Mouse (Mus musculus) E14TG2a.4 (cell line): ENCODE results near the gene Nid1.
"Not testable (repeated sequence)": the region's sequence is repeated elsewhere in the genome, so short reads cannot be mapped to it uniquely, and the experiment has no call there.

Source experiments
- H3K27me3 ChIP-seq: 2 replicates; pipeline ENCODE4 v1.6.1; 2014; ENCODE audit warnings: low read length, control low read depth; ENCODE audit not compliant: insufficient read depth
- H3K36me3 ChIP-seq: 2 replicates; pipeline ENCODE4 v1.6.1; 2014; ENCODE audit warnings: low read length, control low read depth; ENCODE audit not compliant: insufficient read depth
- H3K4me1 ChIP-seq: replicated peaks from 2 replicates; pipeline ENCODE4 v1.6.1; 2014; ENCODE audit warnings: low read depth, low read length, control low read depth
- H3K4me3 ChIP-seq: replicated peaks from 2 replicates; pipeline ENCODE4 v1.5.1; 2014; ENCODE audit warnings: mild to moderate bottlenecking, low read length
- H3K9me3 ChIP-seq: 2 replicates; pipeline ENCODE4 v1.6.1; 2014; ENCODE audit warnings: low read length, control low read depth
- CTCF ChIP-seq: conservative IDR thresholded peaks from 2 replicates; pipeline ENCODE4 v1.5.1; 2014; ENCODE audit warnings: low read length
- NANOG ChIP-seq: IDR thresholded peaks from 2 replicates; pipeline ENCODE4 v1.6.1; 2014; ENCODE audit warnings: borderline replicate concordance, low read length, mixed read lengths
- POU5F1 ChIP-seq: IDR thresholded peaks from 2 replicates; pipeline ENCODE4 v1.6.1; 2014; ENCODE audit warnings: low read length, borderline replicate concordance

The Nid1 gene

DNA sequence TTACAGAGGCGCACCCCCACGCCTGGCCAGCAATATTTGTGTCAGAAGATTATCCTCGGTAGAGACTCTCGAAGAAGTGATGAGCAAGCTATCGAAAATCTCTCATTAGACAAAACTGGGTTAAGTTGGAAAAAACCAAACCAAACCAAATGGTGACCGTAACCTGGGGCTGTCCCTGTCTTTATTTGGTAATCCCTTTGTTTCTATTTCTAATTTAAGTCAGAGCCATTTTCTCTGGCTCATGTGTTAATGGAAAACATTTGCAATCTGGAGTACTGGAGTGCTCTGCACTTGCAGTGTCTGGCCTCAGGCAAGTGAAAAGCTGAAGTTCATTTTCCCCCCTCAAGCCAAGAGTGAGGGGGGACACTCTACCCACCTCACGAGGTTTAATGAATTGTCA, 16.9 kb downstream of the Nid1 start:
- 0 out of 2 replicates have a peak, but pooled peaks have one; percentile 34 for TF ChIP-seq NANOG
- not testable (repeated sequence) for H3K4me3 ChIP-seq, H3K36me3 ChIP-seq, H3K27me3 ChIP-seq
- H3K4me1 ChIP-seq: peaks cover 42% of the 10 kb centered on the region
- peaks cover 15% of the 10 kb centered on the region for H3K9me3 ChIP-seq

DNA sequence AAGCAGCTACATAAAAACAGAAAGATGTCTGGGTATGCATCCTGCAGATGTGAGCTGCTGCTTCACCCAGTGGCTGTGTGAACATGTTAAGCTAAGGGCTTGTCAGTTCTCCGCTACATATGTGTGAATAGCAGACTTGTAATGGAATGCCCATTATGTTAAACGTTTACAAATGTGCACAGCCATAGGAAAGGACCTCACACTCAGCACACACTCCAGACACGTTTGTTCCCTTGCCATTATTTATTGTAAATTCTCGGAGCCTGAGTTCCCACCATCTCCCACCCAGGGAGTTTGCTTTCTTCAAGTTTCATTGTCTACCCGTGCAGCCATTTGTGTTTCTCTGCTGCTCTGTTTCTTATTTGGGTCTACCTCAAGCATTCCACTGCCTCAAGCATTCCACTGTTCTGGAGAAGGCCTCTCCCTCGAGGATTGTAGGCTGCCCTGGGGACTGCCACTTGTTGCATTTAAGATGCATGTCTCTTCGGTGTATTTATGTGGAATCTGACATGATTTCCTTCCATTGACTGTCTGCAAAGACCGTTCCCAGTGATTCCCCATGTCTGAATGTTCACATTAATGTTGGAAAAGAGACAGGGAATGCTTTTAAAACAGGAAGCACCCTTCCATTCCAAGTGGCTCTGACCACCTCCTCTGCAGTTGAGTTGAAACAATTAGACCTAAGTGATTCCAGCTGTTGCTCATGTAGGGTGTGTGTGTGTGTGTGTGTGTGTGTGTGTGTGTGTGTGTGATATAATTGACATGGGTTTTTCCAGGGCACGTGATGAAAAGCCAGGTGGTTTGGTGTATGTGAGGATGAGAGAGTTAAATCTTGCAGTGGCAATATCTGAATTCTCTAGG, 18.5 kb downstream of the Nid1 start:
- peaks cover 15% of the 10 kb centered on the region for H3K9me3 ChIP-seq
- not testable (repeated sequence) for H3K36me3 ChIP-seq, H3K27me3 ChIP-seq, H3K4me3 ChIP-seq
- H3K4me1 ChIP-seq: peaks cover 51% of the 10 kb centered on the region

DNA sequence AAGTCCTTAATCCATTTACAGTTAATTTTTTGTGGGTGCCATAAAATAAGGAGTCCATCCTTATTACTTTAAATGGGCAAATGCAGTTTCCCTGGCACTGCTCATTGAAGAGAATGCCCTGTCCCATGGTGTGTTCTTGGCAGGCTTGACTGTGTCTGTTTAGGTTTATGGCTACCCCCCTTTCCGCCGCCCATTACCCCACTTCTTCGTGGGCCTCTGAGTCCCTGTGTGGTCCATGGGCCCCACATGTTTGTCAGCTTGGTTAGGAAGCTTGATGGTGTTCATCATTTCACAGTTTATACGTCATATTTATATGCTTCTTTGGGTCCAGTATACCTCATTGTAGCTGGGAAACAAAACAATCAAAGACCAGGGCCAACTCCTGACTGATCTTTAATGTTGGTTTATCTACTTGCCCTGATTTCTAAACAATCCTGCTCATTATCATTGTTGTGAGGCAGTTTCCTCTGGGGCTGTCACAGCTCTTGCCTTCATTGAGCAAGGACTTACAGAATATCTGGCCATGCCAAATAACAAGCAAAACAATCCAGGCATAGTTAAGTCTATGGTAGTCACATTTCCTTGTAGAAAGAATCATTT, 20.9 kb downstream of the Nid1 start:
- H3K9me3 ChIP-seq: peaks cover 15% of the 10 kb centered on the region
- H3K27me3 ChIP-seq: no peaks in the 10 kb centered on the region
- no peak overlapping the region for H3K4me3 ChIP-seq
- H3K36me3 ChIP-seq: peaks cover 7% of the 10 kb centered on the region; the same call in 1 of the 2 replicates
- peaks cover 69% of the 10 kb centered on the region for H3K4me1 ChIP-seq
- no peak for TF ChIP-seq POU5F1

DNA sequence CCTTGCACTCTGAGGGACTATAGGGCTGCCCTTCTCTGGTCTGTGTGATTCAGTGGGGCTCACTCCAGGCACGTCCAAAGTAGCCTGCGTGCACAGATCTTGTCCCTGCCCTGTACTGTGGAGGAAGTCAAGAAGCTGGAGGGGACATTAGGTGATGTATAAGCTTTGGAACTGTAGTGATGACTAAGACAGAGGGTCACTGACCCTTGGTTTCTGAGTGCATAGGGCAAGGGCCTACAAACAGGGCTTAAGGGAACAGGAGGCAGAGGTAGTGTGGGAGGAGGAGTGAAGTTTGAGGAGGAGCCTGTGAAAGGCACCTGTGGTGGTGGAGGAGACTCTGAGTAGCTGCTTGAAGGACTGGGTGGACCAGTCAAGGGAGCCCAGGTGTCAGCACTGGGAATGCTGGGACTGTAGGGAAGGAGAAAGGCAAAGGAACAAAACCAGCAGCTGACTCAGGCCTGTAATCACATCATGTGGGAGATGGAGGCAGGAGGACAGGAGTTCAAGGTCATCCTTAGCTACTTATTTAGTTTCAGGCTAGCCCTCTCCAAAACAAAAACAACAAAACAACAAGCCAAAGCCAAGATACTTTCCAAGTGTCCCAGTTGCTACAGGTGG, 23.3 kb downstream of the Nid1 start:
- no peak for TF ChIP-seq CTCF
- TF ChIP-seq POU5F1: no peak
- TF ChIP-seq NANOG: no peak
- no peaks in the 10 kb centered on the region for H3K27me3 ChIP-seq
- H3K9me3 ChIP-seq: no peaks in the 10 kb centered on the region
- peaks cover 78% of the 10 kb centered on the region for H3K4me1 ChIP-seq
- peak overlapping the region; percentile 26 for H3K4me3 ChIP-seq
- peaks cover 23% of the 10 kb centered on the region for H3K36me3 ChIP-seq

DNA sequence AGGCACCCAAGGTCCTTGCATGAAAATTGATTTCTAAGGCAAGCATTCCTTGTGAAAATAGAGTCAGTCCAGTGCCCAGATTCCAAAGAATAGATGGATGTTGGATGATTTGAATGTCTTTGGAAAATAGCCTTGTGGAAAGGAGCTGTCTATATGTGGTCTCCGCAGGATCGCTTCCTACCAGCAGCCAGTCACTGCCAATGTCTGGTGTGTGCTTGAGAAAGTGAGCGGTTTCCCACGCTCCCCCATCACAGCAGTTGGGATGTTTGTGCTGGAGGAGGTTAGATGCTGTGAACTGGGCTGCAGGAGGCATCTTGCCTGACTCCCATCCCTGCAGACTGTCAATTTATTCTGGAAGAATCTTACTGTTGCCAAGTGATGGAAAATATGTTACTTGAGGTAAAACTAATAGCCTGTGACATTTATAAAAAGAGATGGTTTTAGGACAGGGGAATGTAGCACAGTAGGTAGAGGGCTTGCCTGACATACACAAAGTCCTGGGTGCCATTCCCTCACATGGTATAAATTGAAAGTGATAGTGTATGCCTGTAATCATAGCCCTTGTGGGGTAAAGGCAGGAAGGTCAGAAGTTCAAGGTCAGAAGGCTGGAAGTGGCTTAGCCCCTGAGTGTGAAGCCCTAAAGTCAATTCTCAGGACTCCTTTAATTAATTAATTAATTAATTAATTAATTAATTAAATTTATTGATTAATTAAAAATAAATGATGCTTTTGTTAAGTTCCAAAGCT, 24.3 kb downstream of the Nid1 start:
- TF ChIP-seq NANOG: no peak
- TF ChIP-seq POU5F1: no peak
- no peak for TF ChIP-seq CTCF

DNA sequence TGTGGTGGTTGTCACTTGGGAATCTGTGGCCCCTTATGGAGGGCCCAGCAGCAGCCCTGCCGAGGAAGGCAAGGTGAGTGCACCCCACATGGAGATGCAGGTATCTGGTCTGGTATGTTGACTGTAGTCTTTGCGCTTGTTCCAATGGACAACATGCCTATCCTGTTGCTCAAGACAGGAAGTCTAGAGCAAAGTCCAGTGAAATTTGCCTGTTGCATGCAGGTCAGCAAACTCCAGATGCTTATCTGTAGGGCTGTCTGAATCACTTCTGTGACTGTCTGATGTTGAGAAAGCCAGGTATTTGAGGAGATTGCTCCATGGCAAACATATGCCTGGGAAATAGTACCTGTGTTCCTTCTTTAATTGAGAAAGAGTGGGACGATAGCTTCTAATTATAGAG, 26.6 kb downstream of the Nid1 start:
- Histone ChIP-seq H3K9me3 (no peaks in the 10 kb centered on the region), H3K36me3 (peaks cover 47% of the 10 kb centered on the region), H3K27me3 (no peaks in the 10 kb centered on the region), H3K4me3 (no peak overlapping the region), H3K4me1 (peaks cover 63% of the 10 kb centered on the region)
- no peak for TF ChIP-seq POU5F1
- TF ChIP-seq NANOG: no peak
- TF ChIP-seq CTCF: no peak

More for the DNA sequence above, 24.3 kb downstream of the Nid1 start:
- Histone ChIP-seq H3K9me3 (no peaks in the 10 kb centered on the region), H3K36me3 (peaks cover 31% of the 10 kb centered on the region), H3K4me1 (peaks cover 72% of the 10 kb centered on the region), H3K27me3 (no peaks in the 10 kb centered on the region), H3K4me3 (peak overlapping the region; percentile 26; the same call in 1 of the 2 replicates)

DNA sequence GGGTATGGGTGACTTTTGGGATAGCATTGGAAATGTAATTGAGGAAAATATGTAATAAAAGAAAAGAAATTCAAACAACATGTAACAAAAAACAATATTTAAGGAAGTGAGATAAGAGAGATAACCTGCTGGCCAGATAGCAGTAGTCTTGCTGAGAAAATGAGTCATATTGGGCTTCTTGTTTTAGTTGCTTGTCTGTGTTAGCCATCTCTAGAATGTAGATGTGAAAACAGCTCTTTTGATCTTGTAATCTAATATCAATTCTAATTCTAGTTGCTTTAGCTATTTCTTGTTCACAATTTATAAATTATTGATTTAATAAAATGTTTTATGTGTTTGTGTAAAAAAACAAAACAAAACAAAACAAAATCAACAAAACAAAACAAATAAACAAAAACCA, 29.9 kb downstream of the Nid1 start:
- H3K36me3 ChIP-seq: peaks cover 75% of the 10 kb centered on the region
- H3K9me3 ChIP-seq, H3K4me3 ChIP-seq, H3K27me3 ChIP-seq: not testable (repeated sequence)
- H3K4me1 ChIP-seq: peaks cover 34% of the 10 kb centered on the region

DNA sequence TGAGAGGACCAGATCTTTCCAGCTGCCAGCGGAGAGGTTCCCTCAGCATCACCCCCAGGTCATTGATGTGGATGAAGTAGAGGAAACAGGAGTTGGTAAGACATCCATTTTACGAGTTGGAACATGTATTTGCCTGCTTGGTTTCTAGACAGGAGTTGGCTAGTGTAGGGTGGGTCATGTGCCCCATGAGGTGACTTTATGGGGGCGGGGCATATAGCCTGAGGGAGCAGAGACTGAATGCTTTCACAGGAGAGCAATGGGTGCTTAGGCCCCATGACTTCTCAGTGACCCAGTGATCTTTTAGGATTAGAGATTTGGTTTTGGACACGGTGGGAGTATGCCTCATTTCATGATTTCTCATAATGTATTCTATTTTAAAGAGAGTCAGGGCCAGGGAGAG, 31.2 kb downstream of the Nid1 start:
- no peak overlapping the region for H3K4me3 ChIP-seq
- no peaks in the 10 kb centered on the region for H3K9me3 ChIP-seq
- H3K27me3 ChIP-seq: no peaks in the 10 kb centered on the region
- TF ChIP-seq NANOG (no peak), CTCF (no peak), POU5F1 (no peak)
- peaks cover 81% of the 10 kb centered on the region for H3K36me3 ChIP-seq
- H3K4me1 ChIP-seq: peaks cover 29% of the 10 kb centered on the region

DNA sequence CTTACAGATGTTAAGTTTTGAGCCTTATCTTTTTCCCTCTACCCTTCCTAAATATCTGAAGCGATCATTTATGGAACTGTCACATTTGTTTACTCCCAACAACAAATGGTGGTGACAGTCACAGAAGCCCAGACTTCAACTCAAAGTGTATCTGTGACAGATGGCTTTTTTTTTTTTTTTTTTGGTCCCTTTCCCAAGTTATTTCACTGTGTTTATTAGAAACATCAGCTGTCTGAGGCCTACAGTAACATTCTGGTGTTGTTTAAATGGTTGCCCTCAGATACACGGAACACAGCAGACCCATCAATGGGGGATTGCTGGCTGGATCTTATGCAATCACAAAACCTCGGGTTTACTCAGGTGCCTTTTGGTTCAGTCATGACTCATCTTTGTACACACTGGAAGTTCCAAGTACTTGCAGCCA, 34.0 kb downstream of the Nid1 start:
- H3K4me1 ChIP-seq: peaks cover 44% of the 10 kb centered on the region
- no peak overlapping the region for H3K4me3 ChIP-seq
- no peak for TF ChIP-seq CTCF
- TF ChIP-seq NANOG: no peak
- TF ChIP-seq POU5F1: no peak
- H3K27me3 ChIP-seq: no peaks in the 10 kb centered on the region
- H3K36me3 ChIP-seq: peaks cover 71% of the 10 kb centered on the region
- no peaks in the 10 kb centered on the region for H3K9me3 ChIP-seq
